Mouse (Mus musculus): ENCODE measurements around the gene Zfp628.

Zfp628 gene

GRCm38 (mm10) chr7:4940068-4940479 is 25.1 kb downstream of the Zfp628 start:
- DNase-seq (ENCODE audit: low spot score in 2 of 2), result peak; percentile 63 to 88

- no peak for DNase-seq (ENCODE audit: low spot score in 2 of 2)
Observed at GRCm38 (mm10) chr7:4942673-4943072, 27.7 kb downstream of the Zfp628 start.

GRCm38 (mm10) chr7:4943223-4943815 is 28.3 kb downstream of the Zfp628 start:
- peak; percentile 82 to 92 for DNase-seq (ENCODE audit: low spot score in 2 of 2)

GRCm38 (mm10) chr7:4947855-4948254 is 32.8 kb downstream of the Zfp628 start:
- DNase-seq (ENCODE audit: low spot score in 2 of 2), result no peak

- DNase-seq (ENCODE audit: low spot score in 2 of 2), result no peak
Observed at GRCm38 (mm10) chr7:4948386-4948785, 33.4 kb downstream of the Zfp628 start.

- no peak for DNase-seq (ENCODE audit: low spot score in 2 of 2)
Observed at GRCm38 (mm10) chr7:4950561-4951342, 35.7 kb downstream of the Zfp628 start.

- no peak for DNase-seq (ENCODE audit: low spot score in 2 of 2)
Observed at GRCm38 (mm10) chr7:4953815-4954445, 38.9 kb downstream of the Zfp628 start.

GRCm38 (mm10) chr7:4957361-4957760 is 42.3 kb downstream of the Zfp628 start:
- no peak for DNase-seq (ENCODE audit: low spot score in 2 of 2)

GRCm38 (mm10) chr7:4963527-4963926 is 48.5 kb downstream of the Zfp628 start:
- DNase-seq (ENCODE audit: low spot score in 2 of 2), result no peak

GRCm38 (mm10) chr7:4964272-4964671 is 49.3 kb downstream of the Zfp628 start, which contains the start of gene Sbk2:
Gene Sbk2, minus strand, starts transcription at chr7:4964406.
- DNase-seq (ENCODE audit: low spot score in 2 of 2), result peak; percentile 74 to 90

- DNase-seq (ENCODE audit: low spot score in 2 of 2), result no peak
Observed at GRCm38 (mm10) chr7:4964988-4965387, 50.0 kb downstream of the Zfp628 start.

GRCm38 (mm10) chr7:4971068-4971467 is 56.1 kb downstream of the Zfp628 start, which contains the start of gene Sbk3:
Gene Sbk3, minus strand, starts transcription at chr7:4971168.
- DNase-seq (ENCODE audit: low spot score in 2 of 2), result no peak
